Mouse (Mus musculus) urinary bladder, adult 18-20 months (tissue): ENCODE data around the gene Golga7b.

Source experiments
- DNase-seq, 2 experiments: peaks; one replicate each; pipeline ENCODE4 v3.0.0; 2022; ENCODE audit warnings: low spot score in 2 of 2, mixed read lengths in 2 of 2

The Golga7b gene

DNA sequence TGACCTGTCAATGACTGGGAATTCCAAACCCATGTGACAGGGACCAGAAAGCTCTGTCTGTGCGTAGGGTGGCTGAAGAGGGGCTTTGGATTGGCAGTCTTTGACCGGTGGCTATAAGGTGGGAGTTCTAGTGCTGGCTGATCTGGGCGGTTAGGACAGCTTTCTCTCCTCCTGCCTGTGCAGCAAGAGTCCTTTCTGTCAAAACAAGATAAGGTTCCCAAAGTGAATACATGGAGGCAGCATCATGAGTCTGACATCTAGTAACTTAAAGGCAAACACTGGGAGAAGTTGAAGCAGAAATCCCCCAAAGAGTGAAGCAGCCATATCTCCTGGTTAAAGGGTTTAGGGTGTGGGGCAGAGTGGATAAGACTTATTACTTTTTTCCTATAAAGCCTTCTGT is at the start of gene Golga7b:
TSS of gene Golga7b (plus strand) at position 56 of the 400 bp plus-strand sequence.
- no peak for DNase-seq

DNA sequence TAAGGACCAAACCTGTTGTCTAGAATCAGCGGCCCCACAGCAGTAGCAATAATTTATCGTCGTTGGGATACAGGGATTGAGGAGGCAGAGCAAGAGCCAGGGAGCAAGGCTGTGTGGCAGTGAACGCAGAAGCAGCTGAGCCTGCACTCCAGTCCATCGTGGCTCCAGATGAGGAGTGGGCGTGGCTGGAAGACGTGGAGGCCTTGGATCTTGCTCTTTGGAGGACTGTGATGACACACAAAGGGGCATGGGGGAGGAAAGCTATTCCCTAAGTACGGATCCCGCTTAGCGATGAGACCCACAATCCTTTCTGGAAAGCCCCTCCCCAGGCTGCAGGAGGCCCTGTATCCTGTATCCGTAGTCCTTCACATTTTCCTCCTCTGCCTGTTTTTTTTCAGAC is 49.3 kb upstream of the Golga7b start:
- no peak for DNase-seq

DNA sequence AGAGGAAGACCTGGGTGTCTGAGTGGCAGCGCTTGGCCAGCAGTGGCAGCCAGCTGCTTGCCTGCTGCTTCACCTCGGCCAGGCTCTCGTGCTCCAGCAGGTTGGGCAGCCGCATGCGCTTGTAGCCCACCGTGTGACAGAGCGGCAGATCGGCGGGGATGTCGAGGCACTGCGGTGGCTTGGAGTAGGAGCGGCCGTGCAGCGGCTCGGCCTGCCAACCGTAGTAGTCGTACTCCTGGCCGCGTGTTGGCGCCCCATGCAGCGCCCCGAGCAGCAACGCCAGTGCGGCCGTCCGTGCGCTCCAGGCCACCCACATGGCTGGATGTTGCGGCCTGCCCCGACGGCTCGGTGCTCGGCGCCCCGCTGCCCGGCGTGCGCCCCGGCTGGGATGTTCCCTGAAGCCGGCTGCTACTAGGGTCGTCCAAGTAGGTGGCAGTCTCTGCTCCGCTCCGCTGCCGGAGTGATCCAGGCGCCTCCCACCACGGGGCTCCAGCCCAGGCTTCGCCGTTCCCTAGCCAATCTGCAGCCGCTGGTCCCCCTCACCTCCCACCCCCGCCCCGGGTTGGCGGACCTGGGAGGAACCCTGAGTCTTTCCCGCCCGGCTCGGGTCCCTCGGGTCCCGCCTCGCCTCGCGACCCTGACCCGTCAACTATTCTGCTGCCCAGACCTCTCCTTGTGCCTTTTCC is 45.5 kb upstream of the Golga7b start, which contains the start of gene Sfrp5:
TSS of gene Sfrp5 (minus strand) at position 557 of the 686 bp plus-strand sequence.
- DNase-seq = no peak

DNA sequence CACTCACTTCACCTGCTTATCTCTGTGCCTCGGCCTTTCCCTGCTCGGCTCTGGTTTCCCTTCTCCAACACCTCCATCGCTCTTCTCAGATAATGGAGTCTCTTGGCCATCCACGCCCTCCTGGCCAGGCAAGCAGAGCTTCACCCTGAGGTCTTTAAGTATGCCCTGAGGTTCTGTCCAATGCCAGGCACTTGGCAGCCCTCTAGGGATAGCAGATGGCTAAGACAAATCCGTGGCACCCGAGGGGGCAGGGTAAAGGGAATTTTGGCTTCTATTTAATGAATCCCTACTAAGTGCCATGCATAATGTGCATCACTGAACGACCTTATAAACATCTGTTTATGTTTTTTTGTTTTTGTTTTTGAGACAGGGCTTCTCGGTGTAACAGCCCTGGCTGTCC is 44.9 kb upstream of the Golga7b start:
- no peak for DNase-seq

DNA sequence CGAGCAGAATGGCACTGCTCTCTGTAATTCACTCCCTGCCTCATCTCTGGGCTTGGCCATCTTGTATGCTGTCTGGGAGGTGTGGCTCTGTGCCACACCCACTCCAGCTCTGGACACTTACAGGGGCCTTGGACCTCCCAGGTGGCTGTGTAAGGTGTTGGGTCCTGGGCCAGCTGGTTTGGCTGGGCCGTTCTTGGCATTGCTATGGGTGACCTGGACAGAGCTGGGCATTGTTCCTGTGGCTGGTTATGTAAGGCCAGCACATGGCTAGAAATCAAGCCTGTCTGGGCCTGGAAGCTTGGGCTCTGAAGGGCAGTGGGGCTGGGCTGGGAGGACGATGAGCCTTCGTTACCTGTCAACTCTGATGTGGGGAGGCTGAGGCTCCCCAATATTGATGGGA is 43.1 kb upstream of the Golga7b start:
- no peak for DNase-seq

DNA sequence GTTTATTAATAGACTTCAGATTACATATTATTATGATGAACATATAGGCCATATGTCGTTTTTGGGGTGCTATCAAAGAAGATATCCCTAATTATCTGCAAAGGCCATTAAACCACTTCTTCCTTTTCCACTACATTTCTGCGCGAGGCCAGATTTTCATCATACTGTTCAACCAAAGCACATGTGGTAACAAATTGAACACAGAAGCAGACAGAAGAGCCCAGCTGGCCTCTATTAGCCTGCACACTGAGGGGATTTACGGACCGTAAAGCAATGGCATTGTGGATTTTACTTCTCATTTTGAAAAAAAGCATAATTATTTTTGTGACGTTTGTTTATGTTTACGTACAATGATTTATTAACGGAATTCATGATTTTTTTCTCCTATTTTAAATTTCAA is 42.2 kb upstream of the Golga7b start:
- no peak for DNase-seq

DNA sequence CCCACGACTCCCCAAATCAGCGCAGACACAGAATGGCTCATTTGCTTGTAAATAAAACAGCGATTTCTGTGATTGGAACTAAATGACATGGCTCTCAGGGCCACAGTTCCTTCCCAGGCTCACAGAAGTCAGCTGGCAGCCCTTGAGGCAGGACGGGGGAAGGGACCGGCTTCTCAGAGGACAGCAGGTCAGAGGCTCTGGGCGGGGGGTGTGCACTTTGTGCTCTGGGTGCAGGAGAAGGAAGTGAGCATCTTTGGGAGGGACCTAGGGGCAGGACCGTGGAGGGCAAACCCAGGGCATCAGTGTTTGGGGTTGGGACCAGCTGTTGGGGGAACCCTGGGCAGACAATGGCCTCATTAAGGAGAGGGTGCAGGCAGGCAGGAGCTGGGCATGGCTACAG is 37.9 kb upstream of the Golga7b start:
- no peak for DNase-seq

DNA sequence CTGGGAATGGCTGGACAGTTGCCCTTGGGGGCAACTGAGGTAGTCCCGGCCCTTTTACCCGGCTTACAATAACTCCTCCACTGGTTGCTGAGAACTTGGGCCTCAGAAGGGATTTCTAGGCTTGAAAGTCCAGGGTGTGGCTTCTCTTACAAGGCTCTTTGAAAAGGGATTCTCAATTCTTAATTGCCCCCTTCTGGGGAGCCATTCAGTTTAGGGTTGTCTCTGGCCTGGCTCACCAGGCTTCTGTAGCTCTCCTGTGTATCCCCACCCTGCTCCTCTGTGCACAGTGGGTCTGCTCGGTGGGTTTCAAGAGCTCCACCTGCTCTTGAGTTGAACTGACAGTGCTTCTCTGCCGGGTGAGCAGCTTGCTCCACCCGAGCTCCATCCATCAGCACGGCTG is 37.4 kb upstream of the Golga7b start:
- no peak for DNase-seq

DNA sequence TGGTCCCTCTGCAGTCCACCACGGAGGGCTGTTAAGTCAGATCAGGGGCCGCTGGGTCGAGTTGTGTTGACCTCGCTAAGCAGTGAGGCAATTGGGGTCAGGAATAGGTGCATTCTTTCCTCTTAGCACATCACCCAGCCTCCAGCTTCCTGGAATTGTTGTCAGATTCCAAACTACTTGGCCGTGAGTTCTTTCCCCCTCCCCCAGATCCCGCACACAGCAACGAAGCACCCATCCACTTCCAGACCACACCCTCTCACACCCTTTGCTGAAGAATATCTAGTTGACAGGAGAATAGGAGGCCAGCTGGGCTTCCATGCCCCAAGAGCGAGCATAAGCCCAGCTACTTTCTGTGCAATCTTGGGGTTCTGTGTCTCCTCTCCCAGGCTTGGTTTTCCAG is 35.4 kb upstream of the Golga7b start:
- no peak for DNase-seq

DNA sequence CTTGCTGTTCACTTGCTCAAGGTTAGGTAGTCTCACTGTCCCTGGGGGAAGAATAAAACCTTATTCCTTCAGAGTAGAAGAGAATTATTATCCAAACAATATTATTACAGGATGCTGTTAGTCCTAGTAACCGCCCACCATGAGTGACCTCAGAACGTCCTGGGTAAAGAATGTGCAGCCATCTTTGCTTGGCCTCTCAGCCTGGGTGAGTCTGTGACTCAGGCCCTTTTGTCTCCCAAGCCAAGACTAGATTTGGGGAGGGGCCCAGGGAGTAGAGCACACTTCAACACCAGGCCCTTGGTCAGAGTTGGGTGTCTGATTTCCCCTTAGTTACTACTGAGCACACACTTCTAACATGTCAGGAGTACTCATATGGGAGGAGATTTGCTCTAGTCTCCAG is 32.8 kb upstream of the Golga7b start:
- DNase-seq = no peak

DNA sequence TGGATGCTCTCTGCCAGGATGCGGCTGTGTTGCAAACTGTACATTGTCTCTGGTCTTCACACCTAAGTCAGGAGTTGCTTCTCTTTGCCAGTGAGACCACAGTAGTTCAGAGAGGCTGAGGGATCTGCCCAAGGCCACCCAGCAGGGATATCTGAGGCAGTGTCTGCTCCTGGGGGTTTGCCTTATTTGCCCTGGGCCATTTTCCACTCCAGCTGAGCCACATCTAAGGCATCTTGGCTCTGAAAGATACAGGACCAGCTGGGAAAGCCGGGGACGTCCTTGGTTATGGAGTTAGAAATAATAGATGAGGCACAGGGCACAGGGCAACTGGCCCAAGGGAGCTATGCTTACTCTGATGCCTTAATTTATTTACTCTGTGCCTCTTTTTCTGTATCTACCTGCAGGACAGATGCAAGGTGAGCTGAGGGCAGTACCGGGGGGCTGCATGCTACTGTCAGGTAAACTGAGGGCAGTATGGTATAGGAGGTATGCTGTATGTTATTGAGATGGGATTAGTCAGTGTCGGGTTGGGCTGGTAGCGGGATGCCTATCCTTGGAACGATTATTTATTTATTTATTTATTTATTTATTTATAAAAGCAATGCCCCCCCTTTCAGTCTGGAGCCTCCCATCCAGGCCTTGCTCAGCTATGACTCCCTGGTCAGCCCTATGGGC is 30.5 kb upstream of the Golga7b start:
- DNase-seq = no peak

DNA sequence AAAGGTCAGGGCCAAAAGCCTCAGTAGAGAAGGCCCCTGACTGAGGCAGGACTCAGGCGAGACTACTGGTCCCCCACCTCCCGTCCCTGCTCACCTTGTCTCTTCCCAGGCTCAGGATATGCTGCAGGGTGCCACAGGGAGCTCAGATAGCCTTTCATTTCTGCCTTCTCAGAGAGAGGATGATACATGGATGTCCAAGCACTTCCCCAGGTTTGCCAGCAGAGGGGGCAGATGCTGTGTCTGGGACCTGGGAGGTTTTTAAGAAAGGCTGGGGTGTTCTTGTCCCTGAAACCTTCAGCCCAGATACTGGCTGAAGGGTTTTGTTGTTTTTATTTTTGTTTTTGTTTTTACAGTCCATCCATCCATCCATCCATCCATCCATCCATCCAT is 30.0 kb upstream of the Golga7b start:
- DNase-seq = peak in 1 of 2 experiments; percentile 11

DNA sequence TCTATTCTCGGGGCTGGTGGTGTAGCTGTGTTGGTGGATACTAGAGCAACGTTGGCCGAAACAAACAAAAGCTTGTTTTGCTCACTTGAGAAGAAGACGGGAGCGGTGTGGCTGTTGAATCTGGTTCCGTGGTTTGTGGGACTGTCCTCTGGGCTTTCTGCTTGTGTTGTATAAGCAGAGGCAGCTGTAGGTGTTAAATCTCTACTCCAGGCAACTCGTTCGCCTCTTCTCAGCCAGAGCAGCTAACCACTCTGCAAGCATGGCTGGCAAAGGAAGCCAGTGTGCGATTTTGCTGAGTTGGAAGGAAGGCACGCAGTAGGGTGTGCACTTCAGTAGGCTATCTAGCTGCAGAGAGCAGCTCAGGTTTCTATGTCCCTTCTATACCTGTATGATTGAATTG is 20.9 kb upstream of the Golga7b start:
- no peak for DNase-seq

DNA sequence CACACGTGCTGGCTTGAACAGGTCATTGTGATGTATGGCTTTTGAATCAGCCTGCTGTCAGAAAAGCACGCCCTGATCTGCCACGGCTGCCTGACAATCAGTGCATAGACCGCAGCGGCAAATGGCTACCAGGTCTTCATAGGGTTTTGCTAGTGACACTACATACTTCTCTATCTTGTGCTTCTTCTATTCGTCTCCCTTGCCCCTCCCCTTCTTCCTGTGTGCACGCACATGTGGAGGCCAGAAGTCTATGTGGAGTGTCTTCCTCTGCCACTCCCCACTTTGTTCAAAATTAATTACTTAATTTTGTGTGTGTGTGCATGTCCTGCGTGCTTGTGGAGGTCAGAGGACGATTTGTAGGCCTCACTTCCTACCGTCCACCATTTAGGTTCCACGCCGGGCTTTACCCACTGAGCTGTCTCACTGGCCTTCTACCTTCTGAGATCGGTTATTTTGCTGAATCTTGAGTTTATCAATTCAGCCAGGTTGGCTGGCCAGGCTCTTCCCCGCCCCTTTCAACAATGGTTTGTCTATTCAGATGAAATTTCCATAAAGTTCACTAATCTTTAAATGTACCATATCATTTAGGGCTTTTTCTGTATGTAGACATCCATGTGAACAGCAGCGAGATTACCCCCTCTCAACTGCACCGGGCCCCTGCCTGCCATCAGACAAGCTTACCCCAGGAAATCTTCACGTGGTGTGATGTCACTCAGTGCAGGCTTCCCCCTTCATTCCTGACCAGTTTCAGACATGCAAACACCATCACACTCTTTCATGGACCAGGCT is 17.7 kb upstream of the Golga7b start:
- no peak for DNase-seq

DNA sequence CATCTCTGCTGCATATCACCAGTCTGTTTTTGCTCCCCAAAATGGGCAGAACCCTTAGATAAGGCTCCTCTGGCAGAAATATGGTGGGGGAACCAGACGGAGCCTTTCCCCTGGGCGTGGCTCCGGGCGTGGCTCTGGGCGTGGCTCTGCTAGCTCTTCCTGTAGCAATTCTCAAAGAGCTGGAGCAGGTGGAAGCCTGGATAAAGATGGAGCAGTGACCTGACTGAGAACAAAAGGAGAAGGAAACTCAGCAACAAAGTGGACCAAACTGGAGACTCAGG is 17.1 kb upstream of the Golga7b start:
- no peak for DNase-seq

DNA sequence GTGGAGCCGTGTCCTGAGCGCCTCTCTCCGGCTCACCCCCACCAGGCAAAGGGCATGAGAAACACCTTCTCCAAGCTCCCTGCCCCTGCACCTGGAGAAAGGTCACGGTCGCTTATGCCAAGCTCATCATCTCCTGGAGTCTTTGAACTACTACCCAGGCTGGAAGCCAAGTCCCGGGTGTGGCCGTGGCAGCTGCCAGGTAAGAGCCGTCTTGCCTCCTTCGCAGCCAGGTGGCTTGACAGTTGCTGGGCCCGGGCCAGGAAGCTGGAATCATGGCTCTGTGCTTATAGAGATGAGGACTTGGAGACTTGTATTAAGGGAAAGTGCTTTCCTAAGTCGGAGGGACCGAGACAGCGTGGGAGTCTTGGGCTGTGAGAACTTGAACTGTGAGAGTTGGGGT is 16.4 kb upstream of the Golga7b start:
- no peak for DNase-seq

DNA sequence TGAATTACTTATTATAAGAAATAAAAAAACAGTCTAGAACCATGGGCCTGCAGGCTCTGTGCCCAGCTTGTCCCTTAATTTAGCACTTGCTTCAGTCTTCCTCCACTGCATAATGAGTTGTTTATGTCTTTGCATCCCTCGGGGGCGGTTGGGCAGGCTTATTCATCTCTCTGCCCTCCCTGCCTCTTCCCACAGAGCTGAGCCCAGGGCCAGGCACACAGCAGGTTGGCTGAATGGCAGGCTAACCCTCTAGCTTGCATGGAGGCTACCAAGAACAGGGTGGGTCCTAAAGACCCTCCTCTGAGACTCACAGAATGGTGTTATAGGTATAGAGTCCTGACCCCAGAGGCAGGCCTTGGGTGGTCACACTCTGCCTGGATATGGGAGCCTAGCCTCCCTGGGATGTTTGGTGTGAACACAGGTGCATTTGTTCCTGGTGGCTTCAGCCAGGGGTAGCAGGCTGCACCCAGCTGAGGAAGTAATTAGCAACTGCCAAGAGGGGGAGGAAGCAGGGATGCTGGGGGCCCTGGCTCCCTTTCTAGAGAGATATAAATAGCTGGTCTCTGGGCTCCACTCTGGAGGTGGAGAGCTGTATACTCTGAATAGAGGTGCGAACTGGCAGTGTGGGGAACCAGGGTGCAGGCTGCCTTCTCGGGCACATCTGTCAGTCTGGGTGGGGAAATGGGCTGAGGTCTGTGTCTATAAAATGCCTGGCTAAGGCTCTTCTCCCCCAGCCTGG is 9.6 kb upstream of the Golga7b start:
- DNase-seq = no peak

DNA sequence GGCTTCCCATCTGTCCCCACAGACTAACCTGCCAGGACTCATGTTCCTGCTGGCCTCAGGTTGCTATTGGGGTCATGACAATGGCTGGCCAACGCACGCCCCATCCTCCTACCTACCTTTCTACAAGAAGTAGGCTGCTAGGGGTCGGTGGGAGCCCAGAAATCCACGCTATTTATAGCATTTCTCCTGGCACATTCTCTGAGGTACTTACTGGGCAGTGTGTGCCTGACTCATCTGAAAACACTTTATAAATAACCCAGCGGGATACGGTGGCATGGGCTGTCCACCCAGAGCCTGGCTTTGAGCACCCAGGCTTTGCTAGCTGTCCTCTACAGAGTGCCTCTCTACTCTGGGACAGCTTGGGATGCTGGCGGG is 9.0 kb upstream of the Golga7b start:
- DNase-seq = no peak

DNA sequence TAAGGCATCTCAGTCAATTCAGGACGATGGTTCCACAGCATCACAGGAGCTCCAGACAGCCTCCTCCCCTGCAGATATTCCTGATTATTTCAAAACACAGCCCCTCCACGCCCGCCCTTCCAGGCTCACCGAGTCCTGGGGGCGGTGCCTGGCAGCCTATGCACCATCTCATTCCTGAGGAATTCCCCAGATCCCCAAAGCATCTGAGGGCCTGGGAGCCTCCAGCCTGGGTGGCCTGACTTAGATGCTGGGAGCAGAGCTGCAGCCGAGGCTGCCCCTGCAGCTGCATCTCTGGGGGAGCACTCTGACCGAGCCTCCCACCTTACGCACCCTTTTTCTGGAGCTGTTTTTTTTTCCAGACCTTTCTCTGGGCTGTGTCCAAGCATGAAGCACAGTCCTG is 6.5 kb upstream of the Golga7b start:
- DNase-seq = no peak

DNA sequence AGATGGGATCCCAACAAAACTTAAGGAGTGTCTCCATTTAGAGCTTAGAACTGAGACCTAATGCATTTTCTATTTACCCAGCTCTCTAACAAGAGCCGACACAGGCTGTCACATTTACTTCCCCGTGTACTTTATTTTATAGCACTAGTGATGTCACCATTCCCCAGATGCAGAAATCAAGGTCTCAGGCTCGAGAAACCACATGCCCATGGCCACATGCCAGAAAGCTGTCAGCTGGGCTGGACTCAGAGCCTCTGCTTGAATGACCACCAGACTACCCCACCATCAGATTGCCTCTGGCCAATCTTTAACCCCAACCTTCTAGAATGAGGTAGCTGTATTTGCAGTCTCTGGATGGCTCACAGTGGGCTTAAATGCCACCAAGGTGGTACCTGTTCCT is 4.0 kb upstream of the Golga7b start:
- no peak for DNase-seq

DNA sequence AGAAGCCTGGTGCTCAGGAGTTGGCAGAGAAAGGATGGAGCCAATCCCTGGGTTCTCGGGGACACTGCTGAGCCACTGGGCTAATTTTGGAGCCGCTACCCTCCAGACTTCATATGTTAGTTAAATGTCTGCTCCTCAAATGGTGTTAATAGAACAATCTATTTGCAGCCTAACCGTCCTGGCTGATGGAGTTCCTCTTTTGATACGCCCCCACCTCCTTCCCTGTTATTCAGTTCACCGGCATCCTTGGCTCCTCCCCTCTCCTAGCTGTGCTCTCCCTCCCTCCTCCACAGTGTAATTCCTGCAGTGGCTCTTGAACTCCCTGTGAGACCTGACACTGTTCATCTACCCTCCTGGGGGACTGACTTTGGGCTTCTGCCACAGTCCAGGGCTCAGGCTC is 748 bp upstream of the Golga7b start:
- DNase-seq = no peak
